Mouse (Mus musculus) forebrain, embryonic 10.5 days (tissue): Measurements from ENCODE around the gene Dqx1. TPM values are rescaled to one million over a fixed set of nuclear protein-coding genes. Genes with fewer than 3 reads are reported as not detected.

Experiments
- DNase-seq: peaks from one replicate; pipeline ENCODE4 v3.0.0-alpha.2; 2017; ENCODE audit warnings: low spot score; ENCODE audit errors: extremely low spot score
- H3K27ac ChIP-seq: fragments of 300-500 bp; sonication (generic); 2 replicates; pipeline ENCODE4 v1.5.1; 2016; ENCODE audit warnings: mild to moderate bottlenecking
- H3K27me3 ChIP-seq: fragments of 300-500 bp; sonication (generic); 2 replicates; pipeline ENCODE4 v1.6.1; 2016; ENCODE audit warnings: mild to moderate bottlenecking; ENCODE audit not compliant: poor library complexity, severe bottlenecking
- H3K36me3 ChIP-seq: fragments of 300-500 bp; sonication (generic); replicated peaks from 2 replicates; pipeline ENCODE4 v1.6.1; 2016; ENCODE audit warnings: mild to moderate bottlenecking, moderate library complexity
- H3K4me1 ChIP-seq: fragments of 300-500 bp; sonication (generic); 2 replicates; pipeline ENCODE4 v1.6.1; 2016
- H3K4me3 ChIP-seq: fragments of 300-500 bp; sonication (generic); 2 replicates; pipeline ENCODE4 v1.5.1; 2016; ENCODE audit warnings: mild to moderate bottlenecking, moderate library complexity
- H3K9me3 ChIP-seq: fragments of 300-500 bp; sonication (generic); 2 replicates; pipeline ENCODE4 v1.6.1; 2016; ENCODE audit warnings: mild to moderate bottlenecking, moderate library complexity
- WGBS: fragments of 180-500 bp; shearing (Covaris S2); methylation state at CpG from one replicate; pipeline ENCODE4 v1.1.7; 2016; 5-methylcytosine and 5-hydroxymethylcytosine counted together
- polyA plus RNA-seq: library from polyadenylated mRNA; unstranded; fragments of >200 nt; fragmentation: Nextera tagmentation; extraction: Ambion mirVana; gene quantifications from 2 replicates; pipeline ENCODE4 v1.2.1, GENCODE M21; 2016

Dqx1 gene
- polyA plus RNA-seq, 1 experiment from 2014 or later = 1.7 TPM

DNA sequence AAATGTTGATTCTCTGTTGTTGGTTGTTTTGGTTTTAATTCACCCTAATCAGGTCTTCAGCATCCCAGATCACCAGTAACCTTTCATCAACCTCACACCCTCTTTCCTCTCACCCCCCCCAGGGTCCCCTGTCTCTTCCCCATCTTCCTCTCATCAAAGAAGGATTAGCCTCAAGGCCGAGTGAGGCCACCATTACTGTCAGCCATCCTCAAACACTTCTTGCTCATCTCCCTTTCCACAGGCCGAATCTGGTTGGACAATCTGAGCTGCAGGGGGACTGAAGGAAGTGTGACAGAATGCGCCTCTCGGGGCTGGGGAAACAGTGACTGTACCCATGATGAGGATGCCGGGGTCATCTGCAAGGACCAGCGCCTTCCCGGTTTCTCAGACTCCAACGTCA is 20.5 kb upstream of the Dqx1 start:
- H3K9me3 ChIP-seq = no peaks in the 10 kb centered on the region
- H3K27me3 ChIP-seq = peaks cover 65% of the 10 kb centered on the region
- H3K4me3 ChIP-seq = no peak overlapping the region
- no peak overlapping the region for H3K27ac ChIP-seq
- 83% methylated on average over 8 of the region's 8 CpGs for WGBS
- H3K4me1 ChIP-seq = peaks cover 46% of the 10 kb centered on the region
- H3K36me3 ChIP-seq = no peaks in the 10 kb centered on the region
- DNase-seq = no peak

DNA sequence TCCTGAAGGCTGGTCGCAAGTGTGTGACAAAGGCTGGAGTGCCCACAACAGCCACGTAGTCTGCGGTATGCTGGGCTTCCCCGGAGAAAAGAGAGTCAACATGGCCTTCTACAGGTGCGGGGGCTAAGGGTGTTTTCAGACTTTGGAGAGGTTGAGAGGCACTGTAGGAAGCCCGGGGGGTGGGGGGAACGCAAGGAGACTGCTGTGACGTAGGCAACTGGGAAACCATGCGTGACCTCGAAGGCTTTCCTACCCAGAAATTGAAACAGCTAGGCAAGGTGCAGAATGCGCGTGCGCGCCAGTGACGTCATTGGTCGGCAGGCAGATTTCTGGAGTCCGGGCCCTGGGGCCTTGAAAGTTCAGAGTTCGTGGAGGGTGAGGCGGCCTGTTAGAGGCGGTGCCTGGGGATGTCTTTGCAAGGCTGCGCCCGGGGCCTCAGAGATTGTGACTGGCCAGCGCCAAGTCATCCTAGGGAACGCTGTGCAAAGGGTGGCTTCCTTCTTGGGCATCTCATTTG is 19.1 kb upstream of the Dqx1 start:
- WGBS = 9% methylated on average over 24 of the region's 24 CpGs
- peaks cover 53% of the 10 kb centered on the region for H3K27me3 ChIP-seq
- H3K36me3 ChIP-seq = no peaks in the 10 kb centered on the region
- H3K4me3 ChIP-seq = peak overlapping the region; percentile 40
- H3K9me3 ChIP-seq = no peaks in the 10 kb centered on the region
- H3K27ac ChIP-seq = peak overlapping the region; percentile 67
- peak; percentile 92 for DNase-seq
- H3K4me1 ChIP-seq = peaks cover 37% of the 10 kb centered on the region

DNA sequence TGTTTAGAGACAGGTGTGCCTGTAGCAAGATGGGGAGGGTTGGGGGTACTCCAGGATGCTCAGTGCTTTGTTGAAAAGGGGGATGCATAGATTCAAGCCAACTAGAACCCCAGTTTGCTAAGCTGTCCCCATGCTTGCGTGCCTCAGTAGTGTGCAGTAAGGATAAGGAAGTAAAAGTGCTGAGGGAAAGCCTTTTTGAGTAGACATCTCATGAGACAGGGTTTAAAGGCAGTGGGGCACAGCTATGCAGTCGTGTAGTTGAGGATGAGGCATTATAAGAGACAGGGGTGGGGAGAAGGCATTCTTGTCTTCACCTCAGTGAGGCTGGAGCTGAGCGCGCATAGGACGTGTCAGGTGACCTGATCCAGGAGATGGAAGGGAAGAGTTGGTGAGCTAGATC is 17.0 kb upstream of the Dqx1 start:
- Histone ChIP-seq H3K4me3 (no peak overlapping the region), H3K27me3 (peaks cover 32% of the 10 kb centered on the region), H3K36me3 (no peaks in the 10 kb centered on the region), H3K4me1 (peaks cover 29% of the 10 kb centered on the region), H3K9me3 (no peaks in the 10 kb centered on the region), H3K27ac (no peak overlapping the region)
- 78% methylated on average over 5 of the region's 5 CpGs for WGBS
- no peak for DNase-seq

DNA sequence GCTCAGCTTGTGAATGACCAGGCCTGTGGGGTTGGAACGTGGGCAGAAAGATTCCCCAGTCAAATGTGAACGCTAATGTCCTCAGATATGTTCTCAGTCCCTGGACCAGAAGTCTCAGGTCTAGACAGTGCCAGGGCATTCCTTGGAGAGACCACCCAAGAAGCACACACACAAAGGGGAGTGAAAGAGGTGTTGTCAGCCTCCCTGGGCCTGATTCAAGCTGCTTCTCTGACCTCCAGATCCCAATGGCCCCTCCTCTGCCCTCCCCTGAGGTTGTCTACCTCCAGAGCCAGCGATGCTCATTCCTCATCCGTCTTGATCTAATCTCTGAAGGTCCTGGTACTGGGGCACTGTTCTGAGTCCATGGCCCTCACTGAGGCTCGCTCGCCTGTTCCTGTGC is 14.1 kb upstream of the Dqx1 start:
- H3K9me3 ChIP-seq = no peaks in the 10 kb centered on the region
- no peaks in the 10 kb centered on the region for H3K36me3 ChIP-seq
- no peak overlapping the region for H3K4me3 ChIP-seq
- WGBS = 70% methylated on average over 6 of the region's 6 CpGs
- peaks cover 21% of the 10 kb centered on the region for H3K4me1 ChIP-seq
- no peak for DNase-seq
- peaks cover 5% of the 10 kb centered on the region for H3K27me3 ChIP-seq
- H3K27ac ChIP-seq = no peak overlapping the region

DNA sequence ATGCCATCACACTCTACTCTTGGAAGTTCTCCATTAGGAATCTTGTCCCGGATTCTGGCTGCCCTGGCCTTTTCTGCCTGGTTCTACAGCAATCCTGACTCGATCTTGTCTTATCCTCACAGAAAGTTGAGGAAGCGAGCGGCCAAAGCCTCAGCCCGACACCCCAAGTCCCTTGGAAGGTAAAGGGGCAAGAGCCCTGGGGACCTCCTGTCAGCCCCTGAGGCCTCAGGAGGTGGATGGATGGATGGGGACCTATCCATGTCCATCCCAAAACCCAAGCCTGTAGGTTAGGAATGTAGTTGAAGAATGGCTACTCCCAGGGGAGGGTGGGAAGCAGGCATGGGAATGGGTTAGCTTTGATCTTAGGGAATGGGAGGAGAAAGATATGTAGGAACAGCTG is 13.7 kb upstream of the Dqx1 start:
- H3K27ac ChIP-seq = no peak overlapping the region
- peaks cover 17% of the 10 kb centered on the region for H3K4me1 ChIP-seq
- H3K4me3 ChIP-seq = no peak overlapping the region
- no peaks in the 10 kb centered on the region for H3K9me3 ChIP-seq
- DNase-seq = no peak
- H3K36me3 ChIP-seq = no peaks in the 10 kb centered on the region
- WGBS = 91% methylated on average over 5 of the region's 5 CpGs
- peaks cover 5% of the 10 kb centered on the region for H3K27me3 ChIP-seq

DNA sequence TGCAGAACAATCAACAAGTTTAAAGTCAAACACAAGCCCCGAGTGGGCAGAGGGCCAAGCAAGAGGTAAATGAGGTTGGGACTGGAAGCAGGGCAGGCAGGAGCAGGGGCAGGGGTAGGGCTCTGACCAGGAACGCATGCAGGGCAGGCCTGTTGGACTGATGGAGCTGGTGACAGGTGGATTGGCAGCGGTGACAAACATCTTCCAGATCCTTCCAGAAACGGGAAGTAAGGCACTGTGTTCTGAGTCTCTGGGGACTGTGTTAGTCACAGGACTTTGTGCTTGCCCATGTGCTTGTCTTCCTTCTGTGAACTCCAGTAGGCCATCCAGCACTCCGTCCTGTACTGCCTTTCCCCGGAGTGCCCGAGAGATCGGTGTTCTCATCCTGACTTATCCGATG is 12.9 kb upstream of the Dqx1 start:
- WGBS = 86% methylated on average over 9 of the region's 9 CpGs
- Histone ChIP-seq H3K27ac (no peak overlapping the region), H3K27me3 (peaks cover 5% of the 10 kb centered on the region), H3K9me3 (no peaks in the 10 kb centered on the region), H3K4me1 (peaks cover 16% of the 10 kb centered on the region), H3K36me3 (peaks cover 1% of the 10 kb centered on the region; the same call in 1 of the 2 replicates), H3K4me3 (no peak overlapping the region)
- no peak for DNase-seq

DNA sequence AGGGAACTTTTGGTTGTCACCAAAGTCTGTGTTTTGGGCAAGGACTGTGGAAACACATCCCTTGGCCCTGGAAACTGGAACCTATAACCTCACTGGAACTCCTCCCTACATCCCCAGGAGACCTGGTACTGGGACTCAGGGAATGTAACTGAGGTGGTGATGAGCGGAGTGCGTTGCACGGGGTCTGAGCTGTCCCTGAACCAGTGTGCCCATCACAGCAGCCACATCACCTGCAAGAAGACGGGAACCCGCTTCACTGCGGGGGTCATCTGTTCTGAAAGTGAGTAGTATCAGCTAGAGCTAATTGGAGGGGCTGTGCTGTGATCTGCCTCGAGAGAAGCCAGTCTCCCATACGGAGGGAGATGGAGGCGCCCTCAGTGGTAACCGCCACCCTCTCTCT is 8.3 kb upstream of the Dqx1 start:
- no peaks in the 10 kb centered on the region for H3K9me3 ChIP-seq
- peaks cover 25% of the 10 kb centered on the region for H3K4me1 ChIP-seq
- no peaks in the 10 kb centered on the region for H3K27me3 ChIP-seq
- no peak overlapping the region for H3K27ac ChIP-seq
- H3K4me3 ChIP-seq = no peak overlapping the region
- DNase-seq = no peak
- 78% methylated on average over 10 of the region's 10 CpGs for WGBS
- peaks cover 31% of the 10 kb centered on the region for H3K36me3 ChIP-seq

DNA sequence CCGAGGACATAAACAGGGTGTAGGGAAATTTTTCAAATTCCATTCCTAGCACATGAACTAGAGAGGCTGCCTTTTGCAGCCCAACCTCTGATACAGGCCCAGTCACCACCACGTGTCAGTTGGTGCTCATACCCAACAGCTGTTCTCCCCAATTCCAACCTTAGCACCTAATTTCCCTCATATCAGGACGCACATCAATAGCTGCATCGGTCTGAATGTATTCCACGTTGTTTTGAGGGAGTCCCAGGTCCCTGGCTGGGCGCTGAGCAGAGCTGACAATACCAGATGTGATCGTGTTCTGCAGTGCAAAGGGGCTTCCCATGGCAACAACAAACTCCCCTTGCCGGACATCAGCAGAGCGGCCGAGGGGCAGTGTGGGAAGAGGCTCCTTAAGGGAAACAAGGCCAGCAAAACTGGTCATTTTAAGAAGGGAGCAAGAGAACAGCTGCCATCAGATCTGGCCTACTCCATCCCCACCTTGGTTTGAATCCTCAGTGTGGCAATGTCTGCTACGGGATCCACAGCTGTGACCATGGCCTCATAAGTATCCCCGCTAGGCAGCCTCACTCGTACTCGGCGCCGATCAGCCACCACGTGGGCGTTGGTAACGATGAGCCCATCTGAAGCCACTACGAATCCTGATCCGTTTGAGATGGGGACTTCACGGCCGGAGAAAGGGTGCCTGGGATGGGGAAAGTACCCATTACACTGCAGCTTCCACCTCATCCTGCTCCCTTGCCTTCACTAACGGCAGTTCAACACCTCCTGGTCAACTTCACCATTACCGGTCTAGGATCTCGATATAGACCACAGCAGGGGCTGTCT is 4.3 kb upstream of the Dqx1 start:
- H3K27ac ChIP-seq = peak overlapping the region; percentile 93
- peaks cover 58% of the 10 kb centered on the region for H3K36me3 ChIP-seq
- H3K9me3 ChIP-seq = no peaks in the 10 kb centered on the region
- 3% methylated on average over 26 of the region's 26 CpGs for WGBS
- peaks cover 36% of the 10 kb centered on the region for H3K4me1 ChIP-seq
- peak overlapping the region; percentile 97 for H3K4me3 ChIP-seq
- DNase-seq = peak; percentile 62
- 0 out of 2 replicates have a peak, but pooled peaks cover under 1% of the 10 kb centered on the region for H3K27me3 ChIP-seq

DNA sequence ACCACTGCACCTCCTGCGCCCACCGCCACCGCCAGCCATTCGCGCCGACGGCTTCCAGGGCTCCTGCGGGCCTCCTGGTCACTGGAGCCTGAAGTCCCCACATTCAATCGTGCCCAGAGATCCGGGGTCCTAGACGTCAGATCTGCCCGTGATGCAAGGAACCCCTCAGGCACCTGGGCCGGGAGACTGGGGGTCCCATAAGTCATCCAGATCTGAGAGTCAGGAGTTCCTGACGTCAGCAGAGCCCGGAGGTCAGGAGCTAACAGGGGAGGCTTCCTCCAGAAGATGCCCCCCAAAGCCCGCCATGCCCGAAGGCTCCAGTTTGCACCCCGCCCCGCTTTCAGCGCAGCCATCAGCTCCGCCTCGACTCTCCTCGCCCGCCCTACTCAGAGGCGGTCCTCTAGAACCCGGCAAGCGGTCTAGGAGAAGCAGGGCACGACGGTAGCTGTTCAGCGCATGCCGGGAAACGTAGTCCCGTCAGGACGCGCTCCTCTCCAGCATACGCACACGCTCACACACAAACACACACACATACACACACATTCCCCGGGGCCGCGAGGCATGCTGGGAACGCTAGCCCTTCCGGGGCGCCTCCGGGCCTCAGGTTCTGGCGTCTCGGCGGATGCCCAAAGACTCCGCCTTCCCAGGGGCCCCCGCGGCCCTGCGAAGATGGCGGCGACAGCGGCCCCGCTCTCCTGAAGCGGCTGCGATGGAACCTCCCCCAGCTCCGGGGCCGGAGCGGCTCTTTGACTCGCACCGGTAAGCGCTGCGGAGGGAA is 3.4 kb upstream of the Dqx1 start, which contains the start of gene Aup1:
Gene Aup1, plus strand, starts transcription at position 448 of the 778 bp plus-strand sequence.
- peaks cover 62% of the 10 kb centered on the region for H3K36me3 ChIP-seq
- H3K9me3 ChIP-seq = no peaks in the 10 kb centered on the region
- peak; percentile 99 for DNase-seq
- peak within 1 kb of the TSS; percentile 93 for H3K27ac ChIP-seq
- peak within 1 kb of the TSS; percentile 97 for H3K4me3 ChIP-seq
- WGBS = under 1% methylated on average over 64 of the region's 64 CpGs
- peaks cover 36% of the 10 kb centered on the region for H3K4me1 ChIP-seq
- 0 out of 2 replicates have a peak, but pooled peaks cover 9% of the 10 kb centered on the region for H3K27me3 ChIP-seq

DNA sequence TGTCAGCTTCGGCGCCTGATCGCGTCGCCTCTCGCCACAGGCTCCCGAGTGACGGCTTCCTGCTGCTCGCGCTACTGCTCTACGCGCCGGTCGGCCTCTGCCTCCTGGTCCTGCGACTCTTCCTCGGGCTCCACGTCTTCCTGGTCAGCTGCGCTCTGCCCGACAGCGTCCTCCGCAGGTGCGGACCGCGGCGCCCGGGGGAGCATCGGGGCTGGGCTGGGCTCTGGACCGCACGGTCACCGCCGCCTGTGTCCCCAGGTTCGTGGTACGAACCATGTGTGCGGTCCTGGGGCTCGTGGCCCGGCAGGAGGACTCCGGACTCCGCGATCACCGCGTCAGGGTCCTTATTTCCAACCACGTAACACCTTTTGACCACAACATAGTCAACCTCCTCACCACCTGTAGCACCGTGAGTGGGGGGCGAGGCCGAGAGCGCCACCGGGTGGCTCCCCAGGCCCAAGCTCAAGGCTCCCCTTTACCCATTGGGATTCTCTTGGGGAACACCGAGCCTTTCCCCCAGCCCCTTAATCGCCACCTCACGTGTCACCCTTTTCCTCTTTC is 2.7 kb upstream of the Dqx1 start, which contains the start of gene Htra2:
Gene Htra2, minus strand, starts transcription at position 403 of the 561 bp plus-strand sequence.
- H3K4me1 ChIP-seq = peaks cover 36% of the 10 kb centered on the region
- H3K4me3 ChIP-seq = peak within 1 kb of the TSS; percentile 97
- H3K9me3 ChIP-seq = no peaks in the 10 kb centered on the region
- peaks cover 16% of the 10 kb centered on the region for H3K27me3 ChIP-seq
- H3K36me3 ChIP-seq = peaks cover 58% of the 10 kb centered on the region
- peak within 1 kb of the TSS; percentile 93 for H3K27ac ChIP-seq
- DNase-seq = peak; percentile 42
- WGBS = under 1% methylated on average over 50 of the region's 50 CpGs

DNA sequence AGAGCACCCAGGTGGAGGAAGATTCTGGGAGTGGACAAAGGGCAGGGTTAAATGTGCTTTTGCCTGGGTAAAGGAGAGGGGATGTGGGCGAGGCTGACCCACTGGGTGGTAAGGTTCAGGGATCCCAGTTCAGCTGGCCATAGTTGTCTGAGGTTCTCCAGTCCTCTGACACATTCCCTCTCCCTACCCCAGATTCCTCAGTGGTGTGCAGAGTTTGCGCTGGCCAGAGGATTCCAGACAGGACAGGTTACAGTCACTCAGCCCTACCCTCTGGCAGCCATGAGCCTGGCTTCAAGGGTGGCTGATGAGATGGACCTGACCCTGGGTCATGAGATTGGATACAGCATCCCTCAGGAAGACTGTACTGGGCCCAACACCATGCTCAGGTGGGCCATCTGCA is 1.1 kb downstream of the Dqx1 start:
- no peak overlapping the region for H3K27ac ChIP-seq
- peaks cover 17% of the 10 kb centered on the region for H3K4me1 ChIP-seq
- no peaks in the 10 kb centered on the region for H3K9me3 ChIP-seq
- H3K4me3 ChIP-seq = no peak overlapping the region
- DNase-seq = no peak
- WGBS = 86% methylated on average over 2 of the region's 2 CpGs
- H3K27me3 ChIP-seq = peaks cover 54% of the 10 kb centered on the region
- H3K36me3 ChIP-seq = peaks cover 31% of the 10 kb centered on the region

DNA sequence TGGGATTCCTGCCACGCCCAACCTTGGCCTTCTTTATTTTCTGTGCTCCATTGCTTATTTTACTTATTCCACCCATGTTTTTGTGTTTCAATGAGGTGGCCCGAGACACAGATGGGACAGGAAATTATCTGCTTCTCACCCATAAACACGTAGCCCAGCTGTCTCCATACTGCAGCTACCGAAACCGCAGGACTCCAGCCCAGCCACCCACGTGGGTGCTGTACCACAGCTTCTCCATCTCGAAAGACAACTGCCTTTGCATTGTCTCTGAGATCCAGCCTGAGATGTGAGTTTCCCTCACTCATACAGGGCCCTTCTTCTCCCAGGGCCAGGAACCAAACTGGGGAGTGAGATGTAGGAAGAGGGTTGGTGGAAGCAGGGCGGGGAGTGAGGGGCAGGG is 8.4 kb downstream of the Dqx1 start:
- Histone ChIP-seq H3K27me3 (peaks cover 100% of the 10 kb centered on the region), H3K27ac (no peak overlapping the region), H3K9me3 (no peaks in the 10 kb centered on the region), H3K36me3 (no peaks in the 10 kb centered on the region), H3K4me3 (no peak overlapping the region), H3K4me1 (peaks cover 32% of the 10 kb centered on the region)
- no peak for DNase-seq
- 37% methylated on average over 8 of the region's 8 CpGs for WGBS
